Mouse (Mus musculus): Measurements from ENCODE around the gene Zfr. TPM values are rescaled to one million over a fixed set of nuclear protein-coding genes. Genes with fewer than 3 reads are reported as not detected.

Zfr gene
- polyA plus RNA-seq, 1 experiment from 2014 or later = 165 TPM

DNA sequence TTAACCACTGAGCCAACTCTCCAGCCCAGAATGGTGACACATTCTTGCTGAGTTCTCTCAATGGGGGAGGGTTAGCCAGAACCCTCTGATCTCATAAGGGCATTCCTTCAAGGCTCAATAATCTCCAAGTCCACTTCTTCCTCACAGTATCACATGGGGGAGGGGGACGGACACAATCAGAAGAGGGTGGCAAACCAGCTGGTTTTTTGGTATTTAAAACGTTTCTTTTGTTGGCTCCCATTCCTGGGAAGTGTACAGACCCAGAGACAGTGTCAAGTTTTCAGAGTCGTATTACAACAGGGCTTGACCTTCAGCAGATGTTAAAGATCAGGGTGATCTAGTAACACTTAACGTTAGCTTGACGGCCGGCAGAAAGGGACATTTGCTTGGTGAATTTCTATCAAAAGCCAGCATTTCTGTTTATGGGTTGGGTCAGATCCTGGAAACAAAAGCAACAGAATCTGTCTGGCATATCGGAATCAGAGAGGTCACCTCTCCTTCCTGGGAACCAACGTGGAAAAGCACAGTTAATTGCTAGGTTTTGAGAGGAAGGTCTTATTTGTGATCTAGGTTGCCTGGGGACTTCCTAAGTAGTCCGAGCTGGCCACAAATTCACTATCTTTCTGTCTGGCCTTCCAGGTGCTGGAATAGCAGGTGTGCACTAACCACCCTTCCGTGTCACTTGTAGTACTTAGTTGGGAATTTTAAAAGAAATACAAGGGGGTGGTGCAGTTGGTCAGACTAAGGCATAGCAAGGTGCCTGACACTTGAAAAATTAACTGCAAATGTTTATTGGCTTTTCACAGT, 86.1 kb downstream of the Zfr start:
- H3K4me1 ChIP-seq (replicated peaks; ENCODE audit: control insufficient read depth, insufficient read depth, low read length) = peaks cover 2% of the 10 kb centered on the region; the same call in 1 of the 2 replicates
- 43% methylated on average over 10 of the region's 10 CpGs for WGBS
- peak overlapping the region; percentile 93 for H3K4me3 ChIP-seq (ENCODE audit: low read depth, low read length)
- no peaks in the 10 kb centered on the region for H3K9me3 ChIP-seq (ENCODE audit: control insufficient read depth, low read length)
- no peak for ATAC-seq (ENCODE audit: low FRiP score)
- no peaks in the 10 kb centered on the region for H3K36me3 ChIP-seq (ENCODE audit: control insufficient read depth, insufficient read depth, low read length)
- H3K9ac ChIP-seq (ENCODE audit: low read depth, low read length) = peak overlapping the region; percentile 34
- 0 out of 2 replicates have a peak overlapping the region, but pooled peaks have one; percentile 70 for H3K27ac ChIP-seq (ENCODE audit: low read depth, low read length)
- peak overlapping the region; percentile 35 for H3K4me2 ChIP-seq (replicated peaks; ENCODE audit: low read depth, low read length)
- DNase-seq (ENCODE audit: low spot score) = peak; percentile 43
- no peaks in the 10 kb centered on the region for H3K27me3 ChIP-seq (ENCODE audit: control insufficient read depth, insufficient read depth, low read length)

DNA sequence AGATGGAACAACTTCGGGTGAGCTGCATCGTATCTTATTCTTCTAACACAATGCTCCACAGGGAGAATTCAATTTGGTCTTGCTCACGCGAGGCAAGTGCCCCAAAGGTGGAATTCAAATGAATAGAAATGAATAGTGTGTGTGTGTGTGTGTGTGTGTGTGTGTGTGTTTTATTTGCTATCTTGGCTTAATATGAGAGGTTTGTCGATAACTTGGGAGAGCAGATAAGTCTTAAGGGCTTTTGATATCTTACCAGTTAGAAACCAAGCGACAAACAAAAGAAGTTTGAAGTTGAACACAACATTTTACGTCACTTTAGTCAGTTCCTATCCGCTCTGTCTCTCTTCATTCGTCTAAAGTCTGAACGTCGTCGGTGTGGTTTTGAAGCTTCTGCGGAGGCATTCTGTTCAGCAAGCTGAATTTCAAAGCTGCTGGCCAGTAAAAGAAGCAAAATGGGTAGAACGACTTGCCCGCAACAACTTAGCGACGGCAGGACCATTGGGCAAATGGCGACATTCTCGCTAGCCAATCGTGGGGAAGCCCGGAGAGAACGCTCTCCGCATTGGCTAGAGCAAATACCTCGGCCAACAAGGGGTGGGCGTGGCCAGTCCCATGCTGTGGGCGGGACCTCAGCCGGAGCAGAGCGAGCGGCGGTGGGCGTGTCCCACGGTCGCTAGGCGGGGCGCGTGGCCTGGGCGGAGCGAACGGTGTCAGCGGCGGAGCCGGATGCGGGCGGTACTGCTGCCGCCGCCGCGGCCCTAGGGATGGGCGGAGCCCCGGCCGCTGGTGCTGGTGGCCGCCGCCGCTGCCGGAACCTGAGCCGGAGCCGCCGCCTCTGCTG, 86.9 kb downstream of the Zfr start, which contains the start of gene Mtmr12:
Gene Mtmr12, plus strand, starts transcription at position 710 of the 841 bp plus-strand sequence.
- peak; percentile 99 for ATAC-seq (ENCODE audit: low FRiP score)
- peaks cover 2% of the 10 kb centered on the region; the same call in 1 of the 2 replicates for H3K4me1 ChIP-seq (replicated peaks; ENCODE audit: control insufficient read depth, insufficient read depth, low read length)
- peak within 1 kb of the TSS; percentile 58 for H3K4me2 ChIP-seq (replicated peaks; ENCODE audit: low read depth, low read length)
- H3K9me3 ChIP-seq (ENCODE audit: control insufficient read depth, low read length) = no peaks in the 10 kb centered on the region
- H3K36me3 ChIP-seq (ENCODE audit: control insufficient read depth, insufficient read depth, low read length) = no peaks in the 10 kb centered on the region
- peak within 1 kb of the TSS; percentile 83 for H3K27ac ChIP-seq (ENCODE audit: low read depth, low read length)
- 1% methylated on average over 46 of the region's 58 CpGs for WGBS
- H3K27me3 ChIP-seq (ENCODE audit: control insufficient read depth, insufficient read depth, low read length) = no peaks in the 10 kb centered on the region
- peak; percentile 100 for DNase-seq (ENCODE audit: low spot score)
- H3K4me3 ChIP-seq (ENCODE audit: low read depth, low read length) = peak within 1 kb of the TSS; percentile 93
- H3K9ac ChIP-seq (ENCODE audit: low read depth, low read length) = peak within 1 kb of the TSS; percentile 87

DNA sequence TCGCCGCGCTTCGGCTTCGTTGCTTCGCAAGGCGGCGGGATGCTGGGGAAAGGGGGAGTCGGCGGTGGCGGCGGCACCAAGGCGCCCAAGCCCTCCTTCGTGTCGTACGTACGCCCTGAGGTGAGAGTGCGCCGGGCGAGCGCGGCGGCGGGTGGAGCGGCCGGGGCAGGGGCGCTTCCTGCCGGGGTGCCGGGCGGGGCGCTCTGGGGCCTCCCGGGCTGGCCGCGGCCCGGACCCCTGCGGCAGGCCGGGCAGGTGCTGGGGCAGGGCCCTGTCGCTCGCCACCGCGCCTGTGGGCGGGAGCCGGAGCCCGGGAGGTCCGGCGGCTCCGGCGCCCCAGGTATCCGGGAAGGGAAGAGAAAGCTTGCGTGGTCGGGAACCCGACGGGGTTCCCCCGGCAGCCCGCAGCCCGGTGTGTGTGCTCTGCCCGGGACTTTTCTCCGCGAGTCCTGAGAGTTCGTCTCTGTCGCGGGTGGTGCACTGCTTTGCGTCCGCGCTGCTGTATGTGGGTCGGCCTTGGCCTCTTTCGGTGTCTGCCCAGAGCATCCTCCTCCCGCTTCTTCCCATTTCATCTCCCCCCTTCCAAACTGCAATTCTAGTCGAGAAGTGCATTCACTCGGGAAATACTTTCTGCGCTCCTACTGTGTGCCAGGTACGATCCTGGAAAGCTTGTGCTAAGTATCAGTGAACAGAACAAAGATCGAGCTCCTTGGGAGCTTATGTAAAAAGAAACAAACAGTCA, 87.7 kb downstream of the Zfr start:
- under 1% methylated on average over 55 of the region's 73 CpGs for WGBS
- Histone ChIP-seq H3K4me3 (ENCODE audit: low read depth, low read length) (peak overlapping the region; percentile 93), H3K36me3 (ENCODE audit: control insufficient read depth, insufficient read depth, low read length) (no peaks in the 10 kb centered on the region), H3K9ac (ENCODE audit: low read depth, low read length) (peak overlapping the region; percentile 87), H3K4me1 (replicated peaks; ENCODE audit: control insufficient read depth, insufficient read depth, low read length) (peaks cover 2% of the 10 kb centered on the region; the same call in 1 of the 2 replicates), H3K27me3 (ENCODE audit: control insufficient read depth, insufficient read depth, low read length) (no peaks in the 10 kb centered on the region), H3K9me3 (ENCODE audit: control insufficient read depth, low read length) (no peaks in the 10 kb centered on the region), H3K27ac (ENCODE audit: low read depth, low read length) (peak overlapping the region; percentile 83), H3K4me2 (replicated peaks; ENCODE audit: low read depth, low read length) (peak overlapping the region; percentile 58)
- ATAC-seq (ENCODE audit: low FRiP score) = peak; percentile 86
- DNase-seq (ENCODE audit: low spot score) = peak; percentile 57

DNA sequence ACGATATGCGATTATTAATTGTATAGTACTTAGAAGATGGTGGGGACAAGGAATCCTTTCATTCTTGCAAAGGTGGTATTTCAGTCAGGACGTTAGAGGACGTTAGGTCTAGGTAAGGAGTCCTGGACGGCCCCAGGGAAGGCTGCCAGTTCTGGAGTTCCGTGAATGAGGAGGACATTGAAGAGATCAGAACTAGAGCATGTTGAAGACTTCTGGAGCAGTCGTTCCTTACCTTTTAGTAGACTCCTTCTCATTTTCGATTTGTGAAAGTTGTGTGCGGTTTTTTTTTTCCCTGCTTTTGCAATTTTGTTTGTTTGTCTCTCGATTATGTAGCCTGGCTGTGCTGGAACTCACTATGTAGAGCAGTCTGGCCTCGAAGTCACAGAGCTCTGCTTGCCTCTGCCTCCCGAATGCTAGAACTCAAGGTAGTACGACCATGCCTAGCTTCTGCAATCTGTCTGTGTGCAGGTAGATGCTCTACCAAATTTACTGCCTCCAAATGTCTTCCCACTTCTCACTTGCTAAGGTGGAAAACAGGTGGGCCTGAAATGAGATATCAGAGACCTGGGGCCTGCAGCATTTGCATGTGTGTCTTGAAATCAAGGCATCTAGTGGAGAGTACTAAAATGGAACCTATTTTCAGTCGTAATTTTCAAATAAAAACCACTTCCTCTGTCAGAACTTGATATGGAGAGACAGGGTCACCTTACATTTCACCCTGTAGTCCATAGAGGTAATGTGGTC, 88.4 kb downstream of the Zfr start:
- no peak for DNase-seq (ENCODE audit: low spot score)
- Histone ChIP-seq H3K4me2 (replicated peaks; ENCODE audit: low read depth, low read length) (peak overlapping the region; percentile 58), H3K4me1 (replicated peaks; ENCODE audit: control insufficient read depth, insufficient read depth, low read length) (peaks cover 2% of the 10 kb centered on the region; the same call in 1 of the 2 replicates), H3K27me3 (ENCODE audit: control insufficient read depth, insufficient read depth, low read length) (no peaks in the 10 kb centered on the region), H3K9ac (ENCODE audit: low read depth, low read length) (peak overlapping the region; percentile 87), H3K9me3 (ENCODE audit: control insufficient read depth, low read length) (no peaks in the 10 kb centered on the region), H3K27ac (ENCODE audit: low read depth, low read length) (no peak overlapping the region), H3K4me3 (ENCODE audit: low read depth, low read length) (peak overlapping the region; percentile 93), H3K36me3 (ENCODE audit: control insufficient read depth, insufficient read depth, low read length) (no peaks in the 10 kb centered on the region)
- 43% methylated on average over 14 of the region's 14 CpGs for WGBS
- no peak for ATAC-seq (ENCODE audit: low FRiP score)

DNA sequence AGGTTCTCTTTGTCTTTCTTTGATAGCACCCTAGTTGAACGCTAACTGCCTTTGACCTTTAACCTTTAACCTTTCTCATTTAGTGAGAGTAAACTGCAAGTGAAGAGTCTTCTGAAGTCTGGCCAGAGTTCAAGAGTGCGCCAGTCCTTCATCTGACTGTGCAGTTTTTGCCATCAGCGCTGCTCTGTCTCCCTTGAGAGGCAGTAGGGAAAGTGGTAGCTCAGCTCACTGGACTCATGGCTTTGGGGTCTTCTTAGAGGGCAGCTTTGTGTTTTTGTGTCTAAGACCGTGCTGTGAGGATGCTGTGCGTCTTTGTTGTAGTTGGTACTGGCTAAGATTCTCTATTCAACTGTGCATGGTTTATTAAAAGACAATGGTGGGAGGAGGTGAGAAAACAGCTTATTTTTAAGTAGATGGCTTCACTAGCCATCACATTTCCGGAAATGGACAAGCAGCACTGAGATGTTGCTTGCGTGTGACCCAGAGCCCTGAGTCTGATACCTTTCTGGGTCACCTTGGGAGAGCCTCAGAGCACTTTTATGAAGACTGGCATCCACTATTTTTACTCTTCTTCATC, 89.1 kb downstream of the Zfr start:
- no peak overlapping the region for H3K27ac ChIP-seq (ENCODE audit: low read depth, low read length)
- H3K36me3 ChIP-seq (ENCODE audit: control insufficient read depth, insufficient read depth, low read length) = no peaks in the 10 kb centered on the region
- H3K9me3 ChIP-seq (ENCODE audit: control insufficient read depth, low read length) = no peaks in the 10 kb centered on the region
- no peak overlapping the region for H3K9ac ChIP-seq (ENCODE audit: low read depth, low read length)
- no peak overlapping the region for H3K4me3 ChIP-seq (ENCODE audit: low read depth, low read length)
- H3K27me3 ChIP-seq (ENCODE audit: control insufficient read depth, insufficient read depth, low read length) = no peaks in the 10 kb centered on the region
- ATAC-seq (ENCODE audit: low FRiP score) = no peak
- no peak for DNase-seq (ENCODE audit: low spot score)
- peak overlapping the region; percentile 58; the same call in 1 of the 2 replicates for H3K4me2 ChIP-seq (replicated peaks; ENCODE audit: low read depth, low read length)
- 54% methylated on average over 7 of the region's 7 CpGs for WGBS
- peaks cover 2% of the 10 kb centered on the region; the same call in 1 of the 2 replicates for H3K4me1 ChIP-seq (replicated peaks; ENCODE audit: control insufficient read depth, insufficient read depth, low read length)

DNA sequence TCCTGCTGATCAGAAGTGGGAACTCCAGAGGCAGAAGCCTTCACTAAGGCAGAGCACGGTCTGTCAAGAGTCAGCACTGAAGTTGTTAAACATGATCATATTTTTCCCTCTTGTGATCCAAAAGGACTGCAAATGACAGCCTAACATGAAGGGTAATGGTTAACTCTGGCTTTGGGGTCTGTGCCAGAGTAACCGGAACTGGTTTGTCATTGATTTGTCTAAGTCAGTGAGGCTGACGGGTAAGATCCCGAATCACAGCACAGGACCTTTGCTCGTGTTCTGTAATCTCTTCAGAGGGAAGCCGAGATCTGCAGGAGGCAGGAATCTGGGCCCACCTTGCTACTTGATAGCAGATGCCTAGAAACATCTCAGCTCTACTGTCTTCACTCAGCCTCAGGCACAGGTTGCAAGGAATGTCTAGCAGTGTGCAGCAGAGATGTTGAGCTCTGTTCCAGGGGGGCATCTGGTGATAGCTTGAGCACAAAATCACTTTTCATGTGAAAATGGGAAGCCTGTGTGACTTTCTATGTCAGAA, 90.0 kb downstream of the Zfr start:
- no peak for ATAC-seq (ENCODE audit: low FRiP score)
- peaks cover 2% of the 10 kb centered on the region; the same call in 1 of the 2 replicates for H3K4me1 ChIP-seq (replicated peaks; ENCODE audit: control insufficient read depth, insufficient read depth, low read length)
- WGBS = 80% methylated on average over 6 of the region's 6 CpGs
- no peak overlapping the region for H3K9ac ChIP-seq (ENCODE audit: low read depth, low read length)
- H3K36me3 ChIP-seq (ENCODE audit: control insufficient read depth, insufficient read depth, low read length) = no peaks in the 10 kb centered on the region
- H3K27ac ChIP-seq (ENCODE audit: low read depth, low read length) = no peak overlapping the region
- DNase-seq (ENCODE audit: low spot score) = no peak
- H3K9me3 ChIP-seq (ENCODE audit: control insufficient read depth, low read length) = no peaks in the 10 kb centered on the region
- H3K4me2 ChIP-seq (replicated peaks; ENCODE audit: low read depth, low read length) = no peak overlapping the region
- no peak overlapping the region for H3K4me3 ChIP-seq (ENCODE audit: low read depth, low read length)
- no peaks in the 10 kb centered on the region for H3K27me3 ChIP-seq (ENCODE audit: control insufficient read depth, insufficient read depth, low read length)

DNA sequence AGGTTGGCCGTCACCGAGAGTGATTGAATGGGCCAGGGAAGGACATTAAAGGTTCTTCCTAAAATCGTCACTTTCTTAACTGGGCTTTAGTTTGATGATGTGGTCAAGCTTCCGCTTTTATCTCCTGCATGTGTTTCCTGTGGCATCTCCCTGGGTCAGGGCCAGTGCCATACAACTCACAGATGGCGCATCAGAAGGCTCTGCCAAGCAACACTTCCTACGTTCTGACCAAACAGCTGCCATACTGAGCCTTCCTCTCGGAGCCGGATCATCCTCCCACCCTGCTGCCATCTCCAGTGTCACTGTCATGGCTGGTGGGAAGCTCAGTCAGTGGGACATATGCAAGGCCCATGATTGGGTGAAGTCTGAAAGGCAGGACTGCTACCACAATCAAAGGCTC, 93.9 kb downstream of the Zfr start:
- H3K4me1 ChIP-seq (replicated peaks; ENCODE audit: control insufficient read depth, insufficient read depth, low read length) = no peaks in the 10 kb centered on the region
- no peak overlapping the region for H3K4me2 ChIP-seq (replicated peaks; ENCODE audit: low read depth, low read length)
- H3K4me3 ChIP-seq (ENCODE audit: low read depth, low read length) = no peak overlapping the region
- H3K9ac ChIP-seq (ENCODE audit: low read depth, low read length) = no peak overlapping the region
- ATAC-seq (ENCODE audit: low FRiP score) = no peak
- no peaks in the 10 kb centered on the region for H3K36me3 ChIP-seq (ENCODE audit: control insufficient read depth, insufficient read depth, low read length)
- no peak for DNase-seq (ENCODE audit: low spot score)
- 81% methylated on average over 8 of the region's 8 CpGs for WGBS
- no peaks in the 10 kb centered on the region for H3K9me3 ChIP-seq (ENCODE audit: control insufficient read depth, low read length)
- no peak overlapping the region for H3K27ac ChIP-seq (ENCODE audit: low read depth, low read length)
- no peaks in the 10 kb centered on the region for H3K27me3 ChIP-seq (ENCODE audit: control insufficient read depth, insufficient read depth, low read length)
